Mouse (Mus musculus): ENCODE data around the gene Sorbs1. TPM values are rescaled to one million over a fixed set of nuclear protein-coding genes. Genes with fewer than 3 reads are reported as not detected.

Sorbs1 gene
- polyA plus RNA-seq, 1 experiment from 2014 or later: 84.1 TPM

- Histone ChIP-seq H3K27me3 (no peaks in the 10 kb centered on the region), H3K9me3 (replicated peaks) (no peaks in the 10 kb centered on the region), H3K36me3 (ENCODE audit: poor library complexity, severe bottlenecking) (0 out of 2 replicates have a peak, but pooled peaks cover 4% of the 10 kb centered on the region), H3K4me3 (no peak overlapping the region), H3K4me1 (peaks cover 36% of the 10 kb centered on the region), H3K4me2 (no peak overlapping the region), H3K9ac (no peak overlapping the region), H3K27ac (no peak overlapping the region)
- no peak for ATAC-seq
- WGBS: 65% methylated on average over 9 of the region's 9 CpGs
Observed at GRCm38 (mm10) chr19:40492902-40493301, 20.7 kb downstream of the Sorbs1 start.

DNA sequence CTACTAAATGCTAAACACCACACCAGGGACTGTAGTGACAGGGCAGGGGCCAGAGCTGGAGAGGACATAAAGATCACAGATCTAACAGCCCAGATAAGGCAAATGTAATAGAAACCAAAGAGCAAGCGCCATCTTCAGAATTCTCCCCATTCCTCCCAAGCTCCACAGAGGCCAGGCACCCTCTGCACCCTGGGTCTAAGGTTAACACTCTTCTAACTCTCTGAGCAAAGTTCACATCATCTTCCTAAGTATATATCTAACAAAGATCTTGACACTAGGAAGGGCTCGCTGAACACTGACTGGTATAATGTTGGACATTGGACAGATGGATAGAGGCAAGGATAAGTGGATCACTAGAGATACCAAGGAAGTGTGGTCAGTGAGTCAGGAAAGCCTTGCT is 22.1 kb downstream of the Sorbs1 start:
- H3K4me1 ChIP-seq: peaks cover 47% of the 10 kb centered on the region
- ATAC-seq: no peak
- 95% methylated on average over 2 of the region's 2 CpGs for WGBS
- no peaks in the 10 kb centered on the region for H3K36me3 ChIP-seq (ENCODE audit: poor library complexity, severe bottlenecking)
- no peak overlapping the region for H3K4me2 ChIP-seq
- no peak overlapping the region for H3K4me3 ChIP-seq
- H3K27ac ChIP-seq: no peak overlapping the region
- H3K9me3 ChIP-seq (replicated peaks): no peaks in the 10 kb centered on the region
- no peaks in the 10 kb centered on the region for H3K27me3 ChIP-seq
- H3K9ac ChIP-seq: no peak overlapping the region

DNA sequence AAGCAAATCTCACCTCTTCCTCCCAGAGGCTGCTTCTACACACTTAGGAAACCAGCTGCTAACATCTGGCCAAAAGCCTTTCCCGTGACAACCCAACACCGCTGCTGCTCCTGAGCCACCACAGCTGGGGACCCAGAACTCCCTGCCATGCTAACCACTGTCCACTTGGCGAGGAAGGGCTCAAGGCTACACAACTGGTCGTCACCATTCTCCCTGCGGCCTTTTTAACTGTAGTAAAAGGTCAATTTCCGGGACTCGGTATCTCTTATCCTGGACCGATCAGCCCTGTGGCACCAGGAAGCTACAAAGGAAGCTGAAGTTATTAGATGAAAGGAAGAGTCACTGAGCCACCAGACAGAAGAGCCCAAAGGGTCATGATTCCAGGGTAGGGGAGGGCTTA is 22.8 kb downstream of the Sorbs1 start:
- Histone ChIP-seq H3K4me2 (no peak overlapping the region), H3K9me3 (replicated peaks) (no peaks in the 10 kb centered on the region), H3K4me1 (peaks cover 49% of the 10 kb centered on the region), H3K4me3 (no peak overlapping the region), H3K27ac (no peak overlapping the region), H3K36me3 (ENCODE audit: poor library complexity, severe bottlenecking) (no peaks in the 10 kb centered on the region), H3K27me3 (no peaks in the 10 kb centered on the region), H3K9ac (no peak overlapping the region)
- WGBS: 81% methylated on average over 8 of the region's 8 CpGs
- no peak for ATAC-seq

DNA sequence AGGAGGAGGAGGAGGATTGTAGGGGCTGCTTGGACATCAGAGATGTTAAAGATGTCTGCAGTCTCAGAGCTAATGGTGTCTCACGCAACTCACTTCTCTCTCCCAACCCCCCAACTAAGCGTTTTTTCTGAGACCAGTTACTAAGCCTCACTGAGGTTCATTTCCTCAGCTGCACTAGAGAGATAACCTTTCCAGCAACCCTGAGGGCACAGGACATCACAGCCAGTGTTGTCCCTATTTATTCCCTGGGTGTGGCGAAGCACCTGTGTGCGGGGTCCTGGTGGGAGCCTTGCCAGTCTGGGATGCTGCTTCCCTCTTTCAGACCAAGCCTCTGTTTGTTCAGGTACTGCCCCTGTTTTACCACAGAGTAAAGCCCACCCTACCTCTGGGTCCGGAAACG is 23.9 kb downstream of the Sorbs1 start:
- no peak overlapping the region for H3K27ac ChIP-seq
- H3K36me3 ChIP-seq (ENCODE audit: poor library complexity, severe bottlenecking): no peaks in the 10 kb centered on the region
- ATAC-seq: no peak
- no peaks in the 10 kb centered on the region for H3K27me3 ChIP-seq
- H3K4me1 ChIP-seq: peaks cover 49% of the 10 kb centered on the region
- H3K9me3 ChIP-seq (replicated peaks): no peaks in the 10 kb centered on the region
- H3K4me3 ChIP-seq: no peak overlapping the region
- 77% methylated on average over 6 of the region's 6 CpGs for WGBS
- H3K9ac ChIP-seq: no peak overlapping the region
- no peak overlapping the region for H3K4me2 ChIP-seq

GRCm38 (mm10) chr19:40488853-40489454 is 24.6 kb downstream of the Sorbs1 start:
- H3K4me2 ChIP-seq: no peak overlapping the region
- ATAC-seq: no peak
- WGBS: 80% methylated on average over 8 of the region's 8 CpGs

DNA sequence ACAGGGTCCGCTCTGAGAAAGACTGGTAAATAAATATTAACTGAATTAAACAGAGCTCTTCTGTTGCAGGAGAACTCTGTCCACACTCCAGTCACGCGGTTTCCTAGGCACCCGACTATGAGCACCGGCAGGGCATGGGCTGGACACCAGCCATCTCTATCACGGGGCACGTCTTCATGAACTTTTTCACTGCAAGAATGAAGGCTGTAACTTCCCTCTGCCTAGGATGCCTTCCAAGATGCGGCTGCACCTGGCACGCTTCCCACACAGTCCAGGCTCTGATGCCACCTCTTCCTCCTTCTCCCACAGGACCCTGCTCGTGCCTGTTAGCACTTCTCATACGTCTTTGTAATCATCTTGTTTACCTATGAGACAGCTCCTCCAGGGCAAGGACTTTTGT is 26.0 kb downstream of the Sorbs1 start:
- H3K4me1 ChIP-seq: peaks cover 46% of the 10 kb centered on the region
- peaks cover 8% of the 10 kb centered on the region for H3K36me3 ChIP-seq (ENCODE audit: poor library complexity, severe bottlenecking)
- 0 out of 2 replicates have a peak overlapping the region, but pooled peaks have one; percentile 13 for H3K4me2 ChIP-seq
- H3K9me3 ChIP-seq (replicated peaks): peaks cover 5% of the 10 kb centered on the region; the same call in 1 of the 2 replicates
- peak; percentile 50; the same call in 1 of the 2 replicates for ATAC-seq
- WGBS: 69% methylated on average over 11 of the region's 11 CpGs
- H3K9ac ChIP-seq: no peak overlapping the region
- H3K27me3 ChIP-seq: no peaks in the 10 kb centered on the region
- no peak overlapping the region for H3K4me3 ChIP-seq
- no peak overlapping the region for H3K27ac ChIP-seq

More at GRCm38 (mm10) chr19:40488853-40489454, 24.6 kb downstream of the Sorbs1 start:
- Histone ChIP-seq H3K27me3 (no peaks in the 10 kb centered on the region), H3K4me3 (no peak overlapping the region), H3K9ac (no peak overlapping the region), H3K4me1 (peaks cover 49% of the 10 kb centered on the region), H3K9me3 (replicated peaks) (peaks cover 5% of the 10 kb centered on the region; the same call in 1 of the 2 replicates), H3K27ac (no peak overlapping the region), H3K36me3 (ENCODE audit: poor library complexity, severe bottlenecking) (peaks cover 4% of the 10 kb centered on the region)

DNA sequence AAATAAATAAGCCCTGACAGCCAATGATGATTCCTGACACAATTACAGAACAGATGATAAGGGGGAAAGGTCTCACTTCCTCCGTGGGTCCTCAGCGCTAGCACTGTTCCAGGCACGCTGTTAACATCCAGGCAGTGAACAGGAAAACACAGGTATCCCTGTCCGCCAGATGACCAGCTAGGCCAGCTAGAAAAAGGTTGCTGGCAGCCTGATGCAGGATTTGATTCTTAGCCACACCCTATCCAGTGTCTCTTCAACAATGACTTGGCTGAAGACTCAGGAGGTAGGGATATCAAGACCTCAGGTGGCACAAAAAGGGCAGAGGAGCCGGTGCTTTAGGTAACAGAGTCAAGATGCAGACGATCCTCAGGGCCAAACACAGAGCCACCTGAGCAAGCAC is 32.5 kb downstream of the Sorbs1 start:
- WGBS: 91% methylated on average over 6 of the region's 6 CpGs
- no peak for ATAC-seq
- Histone ChIP-seq H3K36me3 (ENCODE audit: poor library complexity, severe bottlenecking) (peaks cover 8% of the 10 kb centered on the region), H3K4me2 (no peak overlapping the region), H3K4me3 (no peak overlapping the region), H3K27me3 (no peaks in the 10 kb centered on the region), H3K9me3 (replicated peaks) (peaks cover 5% of the 10 kb centered on the region; the same call in 1 of the 2 replicates), H3K4me1 (peaks cover 12% of the 10 kb centered on the region), H3K9ac (no peak overlapping the region), H3K27ac (no peak overlapping the region)

DNA sequence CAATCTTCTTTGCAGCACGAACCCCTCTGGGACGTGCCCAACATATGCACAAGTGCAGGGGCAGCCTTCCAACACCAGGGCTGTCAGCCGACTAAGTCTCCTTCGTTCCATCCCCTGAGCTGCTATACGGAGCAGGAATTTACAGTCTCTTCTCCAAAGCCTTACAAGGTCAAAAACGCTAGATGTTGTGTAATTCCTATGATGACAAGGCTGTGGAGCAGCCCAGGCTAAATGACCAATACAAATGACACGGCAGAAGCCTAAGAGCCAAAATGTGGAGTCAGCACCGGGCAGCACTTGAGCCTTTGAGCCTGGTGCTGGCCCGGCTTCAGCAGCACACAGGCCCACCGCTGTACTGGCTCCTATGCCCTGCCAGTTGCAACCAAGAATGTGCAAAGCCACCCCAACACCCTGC is 35.4 kb downstream of the Sorbs1 start:
- no peak overlapping the region for H3K4me3 ChIP-seq

GRCm38 (mm10) chr19:40477445-40477941 is 36.1 kb downstream of the Sorbs1 start:
- H3K4me3 ChIP-seq: no peak overlapping the region
- no peak overlapping the region for H3K9ac ChIP-seq
- H3K27ac ChIP-seq: no peak overlapping the region
- 78% methylated on average over 5 of the region's 5 CpGs for WGBS
- H3K4me1 ChIP-seq: peaks cover 17% of the 10 kb centered on the region
- no peak; the same call in 1 of the 2 replicates for ATAC-seq
- no peak overlapping the region for H3K4me2 ChIP-seq
- H3K36me3 ChIP-seq (ENCODE audit: poor library complexity, severe bottlenecking): no peaks in the 10 kb centered on the region
- no peaks in the 10 kb centered on the region for H3K9me3 ChIP-seq (replicated peaks)
- H3K27me3 ChIP-seq: no peaks in the 10 kb centered on the region

More for the DNA sequence above, 35.4 kb downstream of the Sorbs1 start:
- WGBS: 85% methylated on average over 10 of the region's 10 CpGs
- H3K27me3 ChIP-seq: no peaks in the 10 kb centered on the region
- no peak overlapping the region for H3K27ac ChIP-seq
- H3K9ac ChIP-seq: no peak overlapping the region
- H3K36me3 ChIP-seq (ENCODE audit: poor library complexity, severe bottlenecking): no peaks in the 10 kb centered on the region
- H3K9me3 ChIP-seq (replicated peaks): no peaks in the 10 kb centered on the region
- no peak overlapping the region for H3K4me2 ChIP-seq
- peak; percentile 38; the same call in 1 of the 2 replicates for ATAC-seq
- peaks cover 14% of the 10 kb centered on the region for H3K4me1 ChIP-seq

- no peak overlapping the region for H3K9ac ChIP-seq
- H3K4me2 ChIP-seq: no peak overlapping the region
- no peak overlapping the region for H3K4me3 ChIP-seq
- no peaks in the 10 kb centered on the region for H3K36me3 ChIP-seq (ENCODE audit: poor library complexity, severe bottlenecking)
- H3K4me1 ChIP-seq: peaks cover 27% of the 10 kb centered on the region
- no peaks in the 10 kb centered on the region for H3K27me3 ChIP-seq
- H3K27ac ChIP-seq: no peak overlapping the region
- no peak for ATAC-seq
- WGBS: 89% methylated on average over 4 of the region's 4 CpGs
- no peaks in the 10 kb centered on the region for H3K9me3 ChIP-seq (replicated peaks)
Observed at GRCm38 (mm10) chr19:40476491-40476890, 37.1 kb downstream of the Sorbs1 start.

DNA sequence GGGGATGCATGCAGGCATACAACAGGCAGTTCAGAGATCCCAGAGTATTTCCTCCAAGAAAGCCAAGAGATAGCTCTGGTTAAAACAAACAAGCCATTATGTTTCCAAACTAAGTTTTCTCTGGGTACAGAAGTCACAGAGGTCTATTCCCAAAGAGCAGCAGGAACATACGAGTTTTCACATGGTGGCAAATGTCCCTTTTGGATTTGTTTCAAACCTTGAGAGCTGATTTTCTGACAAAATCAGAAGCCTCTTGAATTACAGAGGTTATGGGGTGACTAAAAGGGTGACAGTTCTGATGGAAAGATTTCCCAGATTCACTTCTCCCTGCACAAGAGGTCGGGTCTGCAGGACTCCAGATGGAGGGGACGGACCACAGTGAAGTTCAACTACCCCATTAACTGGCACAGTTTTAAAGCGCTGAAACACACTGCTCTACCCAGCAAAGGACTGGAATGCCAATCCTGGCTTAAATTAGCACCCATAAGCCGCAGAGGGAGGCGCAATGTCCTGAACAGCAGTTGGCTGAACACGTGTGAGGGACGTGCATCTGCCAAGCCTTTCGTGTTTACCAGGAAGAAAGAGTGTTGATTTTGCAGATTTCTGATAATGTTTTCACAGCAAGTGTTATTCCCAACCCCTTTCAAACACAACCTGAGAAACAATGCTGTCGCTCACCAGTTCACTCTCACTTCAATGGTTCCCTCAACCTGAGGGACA is 41.9 kb downstream of the Sorbs1 start:
- Histone ChIP-seq H3K4me2 (no peak overlapping the region), H3K27me3 (no peaks in the 10 kb centered on the region), H3K9ac (no peak overlapping the region), H3K36me3 (ENCODE audit: poor library complexity, severe bottlenecking) (0 out of 2 replicates have a peak, but pooled peaks cover 6% of the 10 kb centered on the region), H3K4me1 (peaks cover 29% of the 10 kb centered on the region), H3K9me3 (replicated peaks) (no peaks in the 10 kb centered on the region), H3K4me3 (no peak overlapping the region), H3K27ac (peak overlapping the region; percentile 76)
- peak; percentile 80 for ATAC-seq
- WGBS: 69% methylated on average over 10 of the region's 10 CpGs

DNA sequence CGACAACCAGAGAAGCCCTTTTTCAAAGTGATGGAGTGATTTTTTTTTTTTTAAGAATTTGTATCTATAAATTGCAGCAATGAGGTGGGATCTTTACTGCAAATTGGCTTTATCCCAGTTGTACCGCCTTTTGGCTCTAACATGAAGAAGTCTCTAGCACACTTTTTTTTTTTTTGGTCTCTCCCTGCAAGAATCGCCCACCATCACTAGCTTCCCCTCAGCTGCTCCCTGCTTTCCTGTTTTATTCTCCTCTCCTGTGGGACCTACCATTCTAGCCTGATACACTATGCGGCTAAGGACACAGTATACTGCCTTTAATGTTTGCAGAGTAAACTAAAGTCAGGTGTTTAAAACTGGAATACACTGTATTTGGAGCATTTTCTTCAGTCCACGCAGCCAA is 43.8 kb downstream of the Sorbs1 start:
- Histone ChIP-seq H3K4me3 (no peak overlapping the region), H3K4me2 (no peak overlapping the region), H3K9me3 (replicated peaks) (no peaks in the 10 kb centered on the region), H3K27me3 (no peaks in the 10 kb centered on the region), H3K27ac (no peak overlapping the region), H3K4me1 (peaks cover 40% of the 10 kb centered on the region), H3K36me3 (ENCODE audit: poor library complexity, severe bottlenecking) (0 out of 2 replicates have a peak, but pooled peaks cover 6% of the 10 kb centered on the region), H3K9ac (no peak overlapping the region)
- WGBS: 85% methylated on average over 5 of the region's 5 CpGs
- ATAC-seq: no peak
